Mouse (Mus musculus) hindbrain, embryonic 11.5 days (tissue): ENCODE measurements around the gene Mecom. TPM values are rescaled to one million over a fixed set of nuclear protein-coding genes. Genes with fewer than 3 reads are reported as not detected.
A peak's percentile ranks its signal among the peaks of the same experiment; 100 is the strongest.

Experiments used
- ATAC-seq: fragments of 200-750 bp; cut with Nextera tagmentation; 2 replicates; pipeline ENCODE4 v1.8.0; 2017; ENCODE audit warnings: mild to moderate bottlenecking, moderate TSS enrichment, moderate library complexity; ENCODE audit not compliant: low FRiP score
- DNase-seq: peaks from one replicate; pipeline ENCODE4 v3.0.0-alpha.2; 2015; ENCODE audit warnings: low spot score
- H3K27ac ChIP-seq: fragments of 300-500 bp; sonication (generic); 2 replicates; pipeline ENCODE4 v1.5.1; 2014; ENCODE audit warnings: mild to moderate bottlenecking, low read depth, low read length
- H3K27me3 ChIP-seq: fragments of 300-500 bp; sonication (generic); 2 replicates; pipeline ENCODE4 v1.6.1; 2014; ENCODE audit warnings: mild to moderate bottlenecking, low read length, moderate library complexity, mixed read lengths; ENCODE audit not compliant: control insufficient read depth, insufficient read depth
- H3K36me3 ChIP-seq: fragments of 300-500 bp; sonication (generic); 2 replicates; pipeline ENCODE4 v1.6.1; 2014; ENCODE audit warnings: mild to moderate bottlenecking, low read length, moderate library complexity, mixed read lengths; ENCODE audit not compliant: control insufficient read depth, insufficient read depth
- H3K4me1 ChIP-seq: fragments of 300-500 bp; sonication (generic); replicated peaks from 2 replicates; pipeline ENCODE4 v1.6.1; 2014; ENCODE audit warnings: low read length, mixed read lengths; ENCODE audit not compliant: control insufficient read depth, insufficient read depth
- H3K4me2 ChIP-seq: fragments of 300-500 bp; sonication (generic); replicated peaks from 2 replicates; pipeline ENCODE4 v1.6.1; 2014; ENCODE audit warnings: mild to moderate bottlenecking, low read depth, low read length
- H3K4me3 ChIP-seq: fragments of 300-500 bp; sonication (generic); 2 replicates; pipeline ENCODE4 v1.5.1; 2014; ENCODE audit warnings: low read depth, low read length
- H3K9ac ChIP-seq: fragments of 300-500 bp; sonication (generic); 2 replicates; pipeline ENCODE4 v1.6.1; 2014; ENCODE audit warnings: low read depth, low read length
- H3K9me3 ChIP-seq: fragments of 300-500 bp; sonication (generic); 2 replicates; pipeline ENCODE4 v1.6.1; 2016; ENCODE audit warnings: low read length; ENCODE audit not compliant: control insufficient read depth
- WGBS: fragments of 180-500 bp; shearing (Covaris S2); extraction: QIAGEN DNeasy Blood & Tissue Kit; methylation state at CpG from one replicate; pipeline ENCODE4 v1.1.7; 2014; 5-methylcytosine and 5-hydroxymethylcytosine counted together
- polyA plus RNA-seq: library from polyadenylated mRNA; unstranded; fragments of >200 nt; fragmentation: Nextera tagmentation; extraction: Ambion mirVana; gene quantifications from 2 replicates; pipeline ENCODE4 v1.2.1, GENCODE M21; 2014

The Mecom gene
- polyA plus RNA-seq, 1 experiment from 2014 or later = 44.3 TPM

DNA sequence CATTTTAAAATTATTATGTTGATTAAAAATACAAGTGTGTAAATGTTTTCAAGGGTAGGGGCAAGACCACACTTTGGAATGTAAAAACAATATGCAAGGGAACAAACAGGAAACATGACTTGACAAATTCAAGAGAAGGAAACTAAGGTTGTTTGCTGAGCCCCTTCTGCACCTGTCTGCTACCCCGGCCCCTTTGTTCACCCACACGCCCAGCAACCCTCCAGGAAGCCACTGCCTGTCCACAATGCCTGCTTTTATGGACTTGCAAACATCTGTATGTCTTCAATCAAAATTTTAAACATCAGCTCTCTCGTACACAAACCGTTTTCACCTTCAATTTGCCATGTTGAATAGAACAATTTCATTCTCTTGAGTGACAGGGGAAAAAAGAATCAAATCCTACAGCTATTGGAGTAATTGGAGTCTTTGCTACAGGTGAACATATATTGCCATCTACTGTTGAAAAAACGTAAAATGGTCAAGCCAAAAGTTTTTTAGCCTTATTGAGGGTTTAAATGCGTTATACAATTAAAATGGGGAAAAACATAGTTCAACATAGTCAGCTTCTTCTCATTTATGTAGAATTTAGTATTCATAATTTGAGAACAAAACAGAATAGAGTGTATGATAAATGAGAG is 13.0 kb upstream of the Mecom start:
- ATAC-seq = no peak

DNA sequence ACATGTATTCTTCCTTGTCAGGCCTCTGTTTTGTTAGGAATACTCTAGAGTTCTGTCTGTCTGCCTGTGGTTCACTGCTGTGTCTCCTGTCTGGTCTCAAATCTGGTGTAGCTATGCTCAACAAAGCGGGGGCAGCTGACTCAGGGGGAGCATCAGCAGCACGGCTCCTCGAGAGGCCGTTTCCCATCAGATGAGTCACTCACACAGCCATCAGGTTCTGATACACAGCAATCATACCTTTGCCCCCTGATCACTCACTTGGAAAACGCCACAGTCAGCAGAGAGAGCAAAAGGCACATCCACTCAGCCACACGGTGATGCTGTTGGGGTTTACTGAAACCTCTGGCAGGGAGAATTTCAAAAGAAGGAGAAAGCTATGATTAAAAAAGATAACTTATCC is 5.9 kb upstream of the Mecom start:
- WGBS = 63% methylated on average over 6 of the region's 6 CpGs

More for the DNA sequence above, 13.0 kb upstream of the Mecom start:
- DNase-seq = no peak
- Histone ChIP-seq H3K4me2 (no peak overlapping the region), H3K27ac (no peak overlapping the region), H3K4me3 (no peak overlapping the region), H3K4me1 (no peaks in the 10 kb centered on the region), H3K9ac (no peak overlapping the region), H3K27me3 (no peaks in the 10 kb centered on the region), H3K9me3 (no peaks in the 10 kb centered on the region), H3K36me3 (no peaks in the 10 kb centered on the region)
- 63% methylated on average over 6 of the region's 6 CpGs for WGBS

DNA sequence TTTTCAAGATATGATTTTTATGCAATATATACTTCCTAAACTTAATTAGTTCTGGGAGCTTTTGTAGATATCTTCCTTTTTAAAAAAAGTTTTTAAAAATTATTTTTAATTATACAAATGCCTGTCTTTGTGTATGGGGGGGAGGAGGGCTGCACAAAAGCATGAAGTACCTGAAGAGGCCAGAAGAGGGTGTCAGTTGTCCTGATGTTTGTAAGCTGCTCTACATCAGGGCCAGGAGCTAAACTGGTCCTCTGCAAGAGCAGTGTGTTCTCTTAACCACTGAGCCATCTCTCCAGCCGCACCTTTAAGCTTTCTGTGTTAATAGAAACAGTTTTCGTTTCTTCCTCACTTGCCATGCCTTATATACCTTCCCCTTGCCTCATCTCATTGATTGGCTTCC is 2.4 kb upstream of the Mecom start:
- Histone ChIP-seq H3K27ac (no peak overlapping the region), H3K36me3 (no peaks in the 10 kb centered on the region), H3K9me3 (no peaks in the 10 kb centered on the region), H3K4me3 (no peak overlapping the region), H3K4me1 (no peaks in the 10 kb centered on the region), H3K9ac (no peak overlapping the region), H3K27me3 (no peaks in the 10 kb centered on the region), H3K4me2 (no peak overlapping the region)
- WGBS = 62% methylated on average over 2 of the region's 2 CpGs
- ATAC-seq (no peak), DNase-seq (peak; percentile 14)

More for the DNA sequence above, 5.9 kb upstream of the Mecom start:
- no peak overlapping the region for H3K4me3 ChIP-seq
- no peak overlapping the region for H3K9ac ChIP-seq
- H3K4me2 ChIP-seq = no peak overlapping the region
- H3K4me1 ChIP-seq = no peaks in the 10 kb centered on the region
- no peaks in the 10 kb centered on the region for H3K27me3 ChIP-seq
- DNase-seq = no peak
- no peak overlapping the region for H3K27ac ChIP-seq
- no peaks in the 10 kb centered on the region for H3K36me3 ChIP-seq
- ATAC-seq = no peak
- no peaks in the 10 kb centered on the region for H3K9me3 ChIP-seq

DNA sequence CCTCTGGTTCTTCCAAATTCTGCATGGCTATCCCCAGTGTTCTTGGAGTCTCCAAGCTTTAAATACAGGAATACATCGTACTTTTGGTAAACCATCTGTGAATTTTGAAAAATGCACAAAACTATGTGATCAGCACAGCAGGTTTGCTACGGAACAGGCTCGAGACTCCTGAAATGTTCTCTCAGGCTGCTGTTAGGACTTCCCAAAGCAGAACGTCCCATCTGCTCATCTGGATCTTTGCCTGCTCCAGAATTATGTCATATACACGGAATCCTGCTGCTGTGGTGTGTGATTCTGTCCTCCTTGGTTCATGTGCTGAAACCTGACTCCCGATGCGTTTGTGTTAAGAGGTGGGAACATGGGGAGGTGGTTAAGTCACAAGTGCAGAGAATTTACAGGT is 1.1 kb upstream of the Mecom start:
- Histone ChIP-seq H3K4me3 (no peak overlapping the region), H3K27me3 (no peaks in the 10 kb centered on the region), H3K4me2 (no peak overlapping the region), H3K27ac (no peak overlapping the region), H3K4me1 (no peaks in the 10 kb centered on the region), H3K36me3 (no peaks in the 10 kb centered on the region), H3K9ac (no peak overlapping the region), H3K9me3 (no peaks in the 10 kb centered on the region)
- DNase-seq = no peak
- WGBS = 83% methylated on average over 7 of the region's 7 CpGs
- ATAC-seq = no peak

DNA sequence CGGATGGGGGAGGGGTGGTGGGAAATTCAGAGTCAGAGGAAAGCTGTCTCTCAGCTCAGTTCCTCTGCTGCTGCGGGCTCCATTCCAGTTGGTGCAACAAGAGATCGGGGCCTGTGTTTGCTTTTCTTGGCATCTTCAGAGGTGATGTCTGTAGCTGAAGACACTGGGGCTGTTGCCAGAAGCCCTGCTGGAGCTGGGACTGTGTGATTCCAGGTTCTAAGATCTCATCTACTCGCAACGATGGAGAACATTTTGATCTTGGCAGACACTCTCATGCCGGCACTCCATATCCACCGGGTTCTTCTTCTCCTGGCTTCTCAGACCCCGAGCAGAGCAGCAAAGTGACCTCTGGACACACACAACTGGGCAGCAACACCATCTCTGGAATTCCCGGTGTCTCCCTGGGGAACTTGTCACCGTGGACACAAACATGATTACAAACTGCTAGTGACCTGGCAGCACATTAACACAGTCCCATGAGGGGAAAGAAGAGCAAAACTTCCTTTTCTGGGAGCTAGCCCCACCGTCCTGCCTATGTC is 908 bp downstream of the Mecom start:
- no peaks in the 10 kb centered on the region for H3K9me3 ChIP-seq
- H3K27ac ChIP-seq = no peak overlapping the region
- no peaks in the 10 kb centered on the region for H3K27me3 ChIP-seq
- no peak overlapping the region for H3K4me3 ChIP-seq
- no peak for DNase-seq
- no peak overlapping the region for H3K9ac ChIP-seq
- no peak overlapping the region for H3K4me2 ChIP-seq
- no peaks in the 10 kb centered on the region for H3K4me1 ChIP-seq
- no peak for ATAC-seq
- WGBS = 70% methylated on average over 11 of the region's 11 CpGs
- no peaks in the 10 kb centered on the region for H3K36me3 ChIP-seq

DNA sequence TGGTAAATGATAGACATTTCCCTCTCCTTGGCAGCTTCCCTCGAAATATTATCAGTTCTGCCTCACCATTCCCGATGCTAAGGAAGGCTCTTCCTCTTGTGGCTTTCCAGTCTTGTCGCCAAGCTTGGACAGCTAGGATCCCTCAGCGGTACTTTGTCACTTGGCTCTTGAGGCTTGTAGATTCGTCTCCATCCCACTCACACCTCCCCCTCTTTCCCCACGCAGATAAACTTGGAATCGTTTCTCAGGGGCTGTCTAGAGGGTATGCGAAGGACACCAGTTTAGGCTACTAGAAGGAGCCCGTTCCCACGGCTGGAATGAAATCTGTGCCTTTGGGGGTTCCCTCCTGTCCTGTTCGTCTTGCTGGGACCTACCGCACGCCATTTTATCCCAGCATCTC is 1.4 kb downstream of the Mecom start:
- no peak for DNase-seq
- ATAC-seq = no peak
- Histone ChIP-seq H3K9me3 (no peaks in the 10 kb centered on the region), H3K4me2 (no peak overlapping the region), H3K27me3 (no peaks in the 10 kb centered on the region), H3K4me3 (no peak overlapping the region), H3K4me1 (no peaks in the 10 kb centered on the region), H3K36me3 (no peaks in the 10 kb centered on the region), H3K9ac (no peak overlapping the region), H3K27ac (no peak overlapping the region)
- 79% methylated on average over 13 of the region's 13 CpGs for WGBS

DNA sequence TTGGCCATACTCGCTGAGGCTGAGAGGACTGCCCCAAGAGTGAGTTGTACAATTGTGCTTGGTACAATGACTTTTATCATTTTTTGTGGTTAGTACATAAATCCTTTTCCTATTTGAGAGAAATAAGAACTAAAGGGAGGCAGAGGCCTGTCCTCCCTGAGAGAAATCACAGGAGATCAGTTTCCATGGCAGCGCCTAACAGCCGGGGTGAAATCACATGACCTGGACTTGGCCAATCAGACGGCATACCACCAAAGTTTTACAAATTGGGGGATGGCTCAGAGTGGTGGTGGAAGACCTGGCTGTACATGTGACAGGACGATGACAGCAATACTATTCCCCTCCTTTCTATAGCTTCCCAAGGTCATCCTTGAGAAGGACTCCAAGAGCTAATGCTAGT is 2.6 kb downstream of the Mecom start:
- ATAC-seq (no peak), DNase-seq (no peak)
- Histone ChIP-seq H3K4me2 (no peak overlapping the region), H3K27me3 (no peaks in the 10 kb centered on the region), H3K36me3 (no peaks in the 10 kb centered on the region), H3K4me1 (no peaks in the 10 kb centered on the region), H3K4me3 (no peak overlapping the region), H3K9me3 (no peaks in the 10 kb centered on the region), H3K27ac (no peak overlapping the region), H3K9ac (no peak overlapping the region)
- WGBS = 85% methylated on average over 5 of the region's 5 CpGs

DNA sequence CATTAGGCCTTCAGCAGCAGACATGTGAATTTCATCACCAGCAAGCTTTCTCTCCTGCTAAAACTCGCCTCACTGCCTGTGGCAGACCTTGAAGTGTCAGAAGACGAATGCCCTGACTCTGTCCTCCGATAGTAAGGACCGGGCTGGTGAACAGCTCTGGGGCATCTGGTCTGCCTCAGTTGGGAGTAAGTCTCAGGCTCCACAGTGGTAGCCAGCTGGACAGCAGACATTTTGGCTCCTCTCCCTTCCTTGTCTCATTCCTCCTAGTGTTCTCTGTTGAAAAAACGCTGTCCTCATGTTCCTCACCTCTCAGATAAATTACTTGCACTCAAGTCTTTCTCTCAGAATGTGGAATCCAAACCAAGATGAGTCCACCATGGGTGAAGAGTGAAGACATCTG is 3.5 kb downstream of the Mecom start:
- Histone ChIP-seq H3K9ac (no peak overlapping the region), H3K4me1 (no peaks in the 10 kb centered on the region), H3K9me3 (no peaks in the 10 kb centered on the region), H3K4me3 (no peak overlapping the region), H3K27ac (no peak overlapping the region), H3K36me3 (no peaks in the 10 kb centered on the region), H3K4me2 (no peak overlapping the region), H3K27me3 (no peaks in the 10 kb centered on the region)
- WGBS = 77% methylated on average over 5 of the region's 5 CpGs
- ATAC-seq (no peak), DNase-seq (no peak)

DNA sequence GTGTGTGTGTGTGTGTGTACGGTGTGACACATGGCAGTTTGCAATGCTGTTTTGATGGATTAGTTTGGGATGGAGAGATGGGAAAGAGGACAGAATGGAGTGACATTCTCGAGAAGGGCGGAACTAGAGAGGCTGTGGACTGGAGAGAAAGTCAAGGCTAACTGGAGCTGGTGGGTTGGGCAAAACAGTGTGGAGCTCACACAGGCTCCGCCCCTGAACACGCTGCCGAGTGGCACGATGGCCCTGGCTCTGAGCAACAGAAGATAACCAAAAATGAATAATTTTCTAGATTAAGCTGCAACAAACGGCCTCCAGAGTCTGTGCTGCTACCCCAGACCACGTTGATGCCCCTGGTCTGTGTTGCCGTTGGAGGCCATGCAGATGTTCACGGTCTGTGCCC is 12.0 kb downstream of the Mecom start:
- 86% methylated on average over 11 of the region's 11 CpGs for WGBS
- Histone ChIP-seq H3K9me3 (no peaks in the 10 kb centered on the region), H3K4me2 (no peak overlapping the region), H3K27ac (no peak overlapping the region), H3K27me3 (no peaks in the 10 kb centered on the region), H3K4me3 (no peak overlapping the region), H3K9ac (no peak overlapping the region), H3K36me3 (no peaks in the 10 kb centered on the region), H3K4me1 (no peaks in the 10 kb centered on the region)
- DNase-seq = no peak
- ATAC-seq = no peak
